Mouse (Mus musculus) hindbrain, embryonic 14.5 days (tissue): Measurements from ENCODE around the gene Cpne4. TPM values are rescaled to one million over a fixed set of nuclear protein-coding genes. Genes with fewer than 3 reads are reported as not detected.

Experiments used
- ATAC-seq: fragments of 200-750 bp; cut with Nextera tagmentation; 2 replicates; pipeline ENCODE4 v1.8.0; 2017; ENCODE audit warnings: moderate number of reproducible peaks, mild to moderate bottlenecking, moderate TSS enrichment, moderate library complexity; ENCODE audit not compliant: low FRiP score
- DNase-seq: peaks from one replicate; pipeline ENCODE4 v3.0.0-alpha.2; 2015; ENCODE audit warnings: low spot score
- H3K27ac ChIP-seq: fragments of 300-500 bp; sonication (generic); 2 replicates; pipeline ENCODE4 v1.5.1; 2014; ENCODE audit warnings: mild to moderate bottlenecking, moderate library complexity
- H3K27me3 ChIP-seq: fragments of 300-500 bp; sonication (generic); 2 replicates; pipeline ENCODE4 v1.6.1; 2014; ENCODE audit warnings: mild to moderate bottlenecking, low read length, mixed read lengths; ENCODE audit not compliant: control insufficient read depth, insufficient read depth
- H3K36me3 ChIP-seq: fragments of 300-500 bp; sonication (generic); replicated peaks from 2 replicates; pipeline ENCODE4 v1.6.1; 2014; ENCODE audit not compliant: control insufficient read depth, insufficient read depth
- H3K4me1 ChIP-seq: fragments of 300-500 bp; sonication (generic); replicated peaks from 2 replicates; pipeline ENCODE4 v1.6.1; 2014; ENCODE audit warnings: antibody characterized with exemption, low read length, mixed read lengths; ENCODE audit not compliant: control insufficient read depth, insufficient read depth
- H3K4me2 ChIP-seq: fragments of 300-500 bp; sonication (generic); replicated peaks from 2 replicates; pipeline ENCODE4 v1.6.1; 2014; ENCODE audit warnings: mild to moderate bottlenecking, moderate library complexity
- H3K4me3 ChIP-seq: fragments of 300-500 bp; sonication (generic); replicated peaks from 2 replicates; pipeline ENCODE4 v1.5.1; 2014; ENCODE audit warnings: mild to moderate bottlenecking, low read length
- H3K9ac ChIP-seq: fragments of 300-500 bp; sonication (generic); 2 replicates; pipeline ENCODE4 v1.6.1; 2014
- H3K9me3 ChIP-seq: fragments of 300-500 bp; sonication (generic); 2 replicates; pipeline ENCODE4 v1.6.1; 2016; ENCODE audit warnings: low read length; ENCODE audit not compliant: control insufficient read depth
- WGBS: fragments of 180-500 bp; shearing (Covaris S2); extraction: QIAGEN DNeasy Blood & Tissue Kit; methylation state at CpG from one replicate; pipeline ENCODE4 v1.1.7; 2014; 5-methylcytosine and 5-hydroxymethylcytosine counted together
- polyA plus RNA-seq: library from polyadenylated mRNA; unstranded; fragments of >200 nt; fragmentation: Nextera tagmentation; extraction: Ambion mirVana; gene quantifications from 2 replicates; pipeline ENCODE4 v1.2.1, GENCODE M21; 2014

The Cpne4 gene
- polyA plus RNA-seq, 1 experiment from 2014 or later, result 11.5 TPM

- Histone ChIP-seq H3K36me3 (no peaks in the 10 kb centered on the region), H3K4me3 (no peak overlapping the region), H3K9me3 (no peaks in the 10 kb centered on the region), H3K4me1 (no peaks in the 10 kb centered on the region), H3K9ac (no peak overlapping the region), H3K27me3 (no peaks in the 10 kb centered on the region), H3K27ac (no peak overlapping the region), H3K4me2 (no peak overlapping the region)
- no peak for DNase-seq
- 68% methylated on average over 2 of the region's 2 CpGs for WGBS
- no peak for ATAC-seq
Measured at GRCm38 (mm10) chr9:104922051-104922450, 375.0 kb downstream of the Cpne4 start.

- Histone ChIP-seq H3K36me3 (no peaks in the 10 kb centered on the region), H3K4me1 (no peaks in the 10 kb centered on the region), H3K27me3 (no peaks in the 10 kb centered on the region), H3K27ac (no peak overlapping the region), H3K9me3 (no peaks in the 10 kb centered on the region), H3K9ac (no peak overlapping the region), H3K4me3 (no peak overlapping the region), H3K4me2 (no peak overlapping the region)
- WGBS, result 69% methylated on average over 9 of the region's 9 CpGs
- ATAC-seq (no peak), DNase-seq (no peak)
Measured at GRCm38 (mm10) chr9:104928806-104929205, 381.7 kb downstream of the Cpne4 start.

DNA sequence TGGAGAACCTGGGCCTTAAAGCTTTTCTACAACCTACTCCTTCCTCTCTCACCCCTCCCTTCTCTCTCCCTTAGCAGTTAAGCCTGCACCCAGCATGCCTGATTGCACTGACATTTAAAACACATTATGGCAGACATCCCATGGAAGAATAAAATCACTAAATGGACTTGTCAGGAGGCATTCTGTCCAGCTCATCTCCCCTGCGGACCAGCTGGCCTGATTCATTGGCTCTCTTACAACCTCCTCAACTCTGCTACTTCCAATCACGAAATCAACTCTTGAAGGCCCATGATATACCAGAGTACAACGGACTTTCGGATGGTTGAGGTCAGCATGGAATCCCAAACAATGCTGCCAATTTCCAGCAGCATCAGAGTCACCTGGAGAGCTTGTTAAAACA is 393.3 kb downstream of the Cpne4 start:
- DNase-seq (no peak), ATAC-seq (no peak)
- H3K4me1 ChIP-seq, result no peaks in the 10 kb centered on the region
- no peak overlapping the region for H3K4me3 ChIP-seq
- H3K4me2 ChIP-seq, result no peak overlapping the region
- WGBS, result 65% methylated on average over 4 of the region's 4 CpGs
- no peaks in the 10 kb centered on the region for H3K27me3 ChIP-seq
- no peak overlapping the region for H3K9ac ChIP-seq
- no peaks in the 10 kb centered on the region for H3K9me3 ChIP-seq
- H3K36me3 ChIP-seq, result no peaks in the 10 kb centered on the region
- no peak overlapping the region for H3K27ac ChIP-seq

DNA sequence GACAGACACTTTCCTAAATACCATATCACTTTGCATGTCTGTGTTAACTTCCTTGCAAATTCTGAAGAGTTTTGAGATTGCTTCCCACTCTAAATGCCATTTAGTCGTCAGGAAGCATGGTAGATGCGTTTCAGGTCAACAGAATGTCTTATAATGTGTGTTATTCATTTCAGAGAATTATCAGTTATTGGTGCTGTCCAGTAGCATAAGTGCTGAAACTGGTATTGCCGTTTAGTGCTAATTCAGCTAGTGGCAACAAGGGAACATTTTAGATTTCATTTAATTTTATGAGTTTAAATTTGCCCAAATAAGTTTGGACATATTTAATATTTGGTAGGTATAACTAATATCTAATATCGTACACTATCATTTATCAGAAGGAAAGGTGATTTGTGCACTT is 403.5 kb downstream of the Cpne4 start:
- Histone ChIP-seq H3K27ac (no peak overlapping the region), H3K9ac (no peak overlapping the region), H3K36me3 (no peaks in the 10 kb centered on the region), H3K9me3 (no peaks in the 10 kb centered on the region), H3K4me1 (no peaks in the 10 kb centered on the region), H3K4me2 (no peak overlapping the region), H3K4me3 (no peak overlapping the region), H3K27me3 (no peaks in the 10 kb centered on the region)
- ATAC-seq (no peak), DNase-seq (no peak)
- 75% methylated on average over 4 of the region's 4 CpGs for WGBS

DNA sequence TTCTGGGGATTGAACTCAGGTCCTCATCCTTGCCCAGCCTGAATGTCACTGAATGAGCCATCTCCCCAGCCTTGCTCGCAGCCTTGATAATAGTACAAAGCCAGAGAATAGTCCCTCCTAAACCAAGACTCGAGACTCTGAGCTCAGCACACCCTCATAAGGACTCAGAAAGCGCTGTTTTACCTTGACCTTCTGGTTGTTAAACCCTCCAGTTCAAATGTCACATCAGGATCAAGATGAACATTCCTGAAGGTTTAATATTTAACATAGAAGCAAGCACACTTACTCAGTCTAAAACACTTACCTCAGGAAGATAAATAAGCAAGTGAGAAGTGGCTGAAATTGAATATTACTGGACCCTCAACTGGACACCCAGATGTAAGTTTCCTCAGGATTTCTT is 405.1 kb downstream of the Cpne4 start:
- ATAC-seq, result no peak

DNA sequence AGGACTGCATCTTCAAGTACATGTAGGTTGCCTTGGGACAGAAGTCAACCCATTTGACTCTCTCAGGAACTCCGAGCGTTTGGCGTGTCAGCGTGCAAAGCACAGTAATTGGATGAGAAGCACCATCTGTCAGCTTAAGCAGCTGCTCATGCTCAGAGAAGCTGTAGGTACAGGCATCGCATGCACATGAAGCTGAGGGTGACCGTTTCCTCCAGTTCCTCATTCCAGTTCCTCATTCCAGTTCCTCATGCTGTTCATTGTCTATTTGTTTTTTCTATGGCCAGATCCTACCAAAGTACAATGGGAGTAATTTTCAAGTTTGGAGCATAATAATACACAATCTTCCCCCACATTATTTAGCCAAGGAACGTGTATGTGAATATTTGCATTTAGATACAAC is 425.7 kb downstream of the Cpne4 start:
- WGBS, result 70% methylated on average over 7 of the region's 7 CpGs
- no peak for DNase-seq
- no peak overlapping the region for H3K4me2 ChIP-seq

More for the DNA sequence above, 405.1 kb downstream of the Cpne4 start:
- Histone ChIP-seq H3K4me1 (no peaks in the 10 kb centered on the region), H3K36me3 (no peaks in the 10 kb centered on the region), H3K9ac (no peak overlapping the region), H3K27me3 (no peaks in the 10 kb centered on the region), H3K4me2 (no peak overlapping the region), H3K27ac (no peak overlapping the region), H3K9me3 (no peaks in the 10 kb centered on the region), H3K4me3 (no peak overlapping the region)
- DNase-seq, result no peak
- 81% methylated on average over 3 of the region's 3 CpGs for WGBS

GRCm38 (mm10) chr9:104981934-104982548 is 435.0 kb downstream of the Cpne4 start:
- H3K9ac ChIP-seq, result no peak overlapping the region
- H3K9me3 ChIP-seq, result no peaks in the 10 kb centered on the region
- H3K27ac ChIP-seq, result no peak overlapping the region
- ATAC-seq (no peak), DNase-seq (no peak)
- H3K4me2 ChIP-seq, result no peak overlapping the region
- 82% methylated on average over 2 of the region's 2 CpGs for WGBS
- H3K27me3 ChIP-seq, result no peaks in the 10 kb centered on the region
- no peaks in the 10 kb centered on the region for H3K4me1 ChIP-seq
- H3K4me3 ChIP-seq, result no peak overlapping the region
- no peaks in the 10 kb centered on the region for H3K36me3 ChIP-seq

More for the DNA sequence above, 425.7 kb downstream of the Cpne4 start:
- Histone ChIP-seq H3K27me3 (no peaks in the 10 kb centered on the region), H3K9me3 (no peaks in the 10 kb centered on the region), H3K36me3 (no peaks in the 10 kb centered on the region), H3K4me3 (no peak overlapping the region), H3K9ac (no peak overlapping the region), H3K4me1 (no peaks in the 10 kb centered on the region), H3K27ac (no peak overlapping the region)
- no peak for ATAC-seq

GRCm38 (mm10) chr9:104998225-104998624 is 451.1 kb downstream of the Cpne4 start:
- DNase-seq (no peak), ATAC-seq (no peak)
- H3K9ac ChIP-seq, result no peak overlapping the region
- no peak overlapping the region for H3K4me2 ChIP-seq
- no peaks in the 10 kb centered on the region for H3K9me3 ChIP-seq
- H3K27me3 ChIP-seq, result no peaks in the 10 kb centered on the region
- no peak overlapping the region for H3K4me3 ChIP-seq
- H3K36me3 ChIP-seq, result no peaks in the 10 kb centered on the region
- H3K4me1 ChIP-seq, result no peaks in the 10 kb centered on the region
- H3K27ac ChIP-seq, result no peak overlapping the region
- WGBS, result 66% methylated on average over 1 of the region's 1 CpGs

- H3K9ac ChIP-seq, result no peak overlapping the region
- H3K27me3 ChIP-seq, result no peaks in the 10 kb centered on the region
- no peaks in the 10 kb centered on the region for H3K4me1 ChIP-seq
- DNase-seq, result no peak
- H3K4me3 ChIP-seq, result no peak overlapping the region
- H3K27ac ChIP-seq, result no peak overlapping the region
- no peaks in the 10 kb centered on the region for H3K9me3 ChIP-seq
- H3K4me2 ChIP-seq, result no peak overlapping the region
- no peak for ATAC-seq
- 22% methylated on average over 2 of the region's 2 CpGs for WGBS
- H3K36me3 ChIP-seq, result no peaks in the 10 kb centered on the region
Measured at GRCm38 (mm10) chr9:105010721-105011120, 463.6 kb downstream of the Cpne4 start.

GRCm38 (mm10) chr9:105018186-105018585 is 471.1 kb downstream of the Cpne4 start:
- Histone ChIP-seq H3K9me3 (no peaks in the 10 kb centered on the region), H3K4me2 (no peak overlapping the region), H3K4me1 (no peaks in the 10 kb centered on the region), H3K27ac (no peak overlapping the region), H3K27me3 (no peaks in the 10 kb centered on the region), H3K4me3 (no peak overlapping the region), H3K9ac (no peak overlapping the region), H3K36me3 (no peaks in the 10 kb centered on the region)
- ATAC-seq (no peak), DNase-seq (no peak)
- WGBS, result 94% methylated on average over 7 of the region's 7 CpGs
